Mouse (Mus musculus) CD4-positive, CD25-positive, alpha-beta regulatory T cell, adult 2 months (primary cell): Measurements from ENCODE around the gene Hist1h2bg.

Experiments used
- DNase-seq: peaks from one replicate; pipeline ENCODE4 v3.0.0-alpha.2; 2012; ENCODE audit warnings: low read depth, low spot score

Hist1h2bg gene

DNA sequence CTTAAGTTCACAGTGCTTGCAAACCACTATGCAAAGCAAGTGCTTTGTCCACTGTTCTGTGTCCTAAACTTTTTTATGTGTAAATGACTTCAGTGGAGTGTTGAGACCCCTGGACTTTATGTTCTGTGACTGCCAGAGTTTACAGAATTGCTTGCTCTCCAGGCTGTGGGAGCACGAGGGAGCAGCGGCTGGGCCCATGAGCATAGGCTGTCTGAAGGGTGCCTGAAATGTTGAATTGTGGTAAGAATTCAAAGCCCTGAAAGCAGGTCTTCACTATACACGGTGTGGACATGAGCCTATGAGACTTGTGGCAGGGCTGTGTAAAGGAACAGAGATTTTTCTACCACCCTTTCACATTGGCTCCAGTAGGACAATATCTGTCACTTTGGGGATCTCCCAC is 40.4 kb downstream of the Hist1h2bg start:
- DNase-seq: no peak

DNA sequence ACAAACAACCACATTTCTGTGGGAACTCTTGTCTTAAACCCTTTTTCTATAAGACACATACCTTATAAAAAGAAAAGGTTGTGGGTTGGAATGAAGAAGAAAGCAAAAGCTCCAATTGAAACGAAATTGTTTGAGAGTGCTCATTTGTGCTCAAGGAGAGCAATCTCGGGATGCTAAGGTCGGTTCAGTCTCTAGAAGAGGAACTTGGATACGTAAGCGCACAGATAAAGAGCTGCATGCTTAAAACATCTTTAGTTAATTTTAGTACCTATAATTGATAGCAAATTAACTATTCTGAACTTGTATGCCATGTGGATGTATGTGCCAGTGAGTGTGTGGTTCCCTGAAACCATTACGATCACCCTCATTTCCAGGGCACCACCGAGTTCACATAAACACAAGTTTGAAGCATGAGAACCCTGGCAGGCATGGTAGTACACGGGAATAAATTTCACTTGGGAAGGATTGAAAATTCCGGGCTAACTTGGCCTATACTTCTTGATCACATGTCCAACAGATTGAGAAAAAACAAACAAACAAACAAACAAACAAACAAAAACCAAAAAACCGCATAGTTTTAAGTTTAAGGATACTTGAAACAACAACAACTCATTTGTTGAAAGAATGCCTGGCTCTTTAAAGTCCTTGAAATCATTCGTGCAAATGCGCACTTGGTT is 49.0 kb downstream of the Hist1h2bg start:
- peak; percentile 18 for DNase-seq

DNA sequence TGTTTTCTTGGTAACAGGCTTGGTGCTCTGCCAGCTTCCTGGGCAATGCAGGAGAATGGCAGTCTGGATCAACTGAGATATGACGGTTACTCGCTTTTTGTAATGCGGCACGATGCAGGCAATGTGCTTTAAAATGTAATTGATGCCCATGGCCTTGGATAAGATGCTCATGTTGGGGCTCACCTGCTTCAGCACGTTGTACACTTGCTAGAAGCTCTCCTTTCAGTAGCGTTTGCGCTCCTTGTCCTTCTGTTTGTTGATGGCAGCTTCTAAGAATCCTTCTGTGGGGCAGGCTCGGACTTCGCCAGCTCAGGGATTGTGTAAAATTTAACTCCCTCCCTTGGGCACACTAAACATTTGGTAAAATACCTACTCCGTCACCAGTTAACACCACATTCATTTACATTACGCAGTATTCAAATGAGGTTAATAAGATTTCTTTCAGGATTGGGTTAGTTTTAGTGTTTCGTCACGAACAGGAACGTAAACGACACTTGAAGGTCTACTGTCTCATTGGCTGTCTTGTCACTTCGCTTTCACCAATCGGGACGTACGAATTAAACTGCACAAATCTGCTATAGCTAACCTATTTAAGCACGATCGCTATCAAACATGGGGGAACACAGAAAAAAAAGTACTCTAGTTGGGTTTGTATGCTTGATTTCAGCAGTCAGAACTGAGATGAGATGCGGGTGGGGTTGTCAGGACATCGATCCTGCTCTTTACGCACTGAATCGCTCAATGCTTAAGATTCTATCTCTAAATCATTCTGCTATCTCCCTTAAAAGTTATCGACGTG is 49.7 kb downstream of the Hist1h2bg start, which contains the start of gene Hist1h2be:
Hist1h2be (minus strand) TSS at position 392 of the 799 bp plus-strand sequence.
- peak; percentile 92 for DNase-seq
